28 mouse cellular contexts compared by ENCODE assay signal in genomic region chr2:117618063-117618462, GRCm38 (mm10).
"Had no signal": no experiment of that assay in that cellular context is flagged by ENCODE, and none has a peak within 500 bp of the region (broad histone marks: within the 10 kb centered on the region; RNA-seq: fewer than 3 reads in every experiment).

No protein-coding gene starts in this region.

- H3K4me2 ChIP-seq: heart, embryonic 11.5 days; heart, embryonic 13.5 days; heart, embryonic 15.5 days; hindbrain, embryonic 13.5 days; hindbrain, embryonic 15.5 days; intestine, embryonic 15.5 days; limb, embryonic 12.5 days; liver, embryonic 11.5 days; liver, embryonic 13.5 days; liver, embryonic 15.5 days had no signal

- H3K4me1 ChIP-seq: heart, embryonic 15.5 days; hindbrain, embryonic 15.5 days; intestine, embryonic 15.5 days; liver, embryonic 13.5 days; liver, embryonic 15.5 days had no signal

- H3K36me3 ChIP-seq: heart, embryonic 13.5 days; heart, embryonic 15.5 days; hindbrain, embryonic 13.5 days; hindbrain, embryonic 15.5 days; intestine, embryonic 15.5 days; limb, embryonic 10.5 days; limb, embryonic 12.5 days; liver, embryonic 13.5 days; liver, embryonic 15.5 days had no signal

- H3K27ac ChIP-seq: gastrocnemius, adult 2 months; heart, adult 2 months; heart, embryonic 13.5 days; heart, embryonic 15.5 days; hindbrain, embryonic 13.5 days; hindbrain, embryonic 15.5 days; intestine, embryonic 15.5 days; layer of hippocampus, adult 2 months; left cerebral cortex, adult 2 months; limb, embryonic 10.5 days; limb, embryonic 12.5 days; liver, embryonic 13.5 days; liver, embryonic 15.5 days had no signal

- H3K9me3 ChIP-seq: heart, embryonic 13.5 days; heart, embryonic 15.5 days; hindbrain, embryonic 13.5 days; hindbrain, embryonic 15.5 days; intestine, embryonic 15.5 days; limb, embryonic 10.5 days; limb, embryonic 12.5 days; liver, embryonic 13.5 days; liver, embryonic 15.5 days had no signal

- H3K4me3 ChIP-seq: gastrocnemius, adult 2 months; heart, adult 2 months; heart, embryonic 13.5 days; heart, embryonic 15.5 days; hindbrain, embryonic 13.5 days; hindbrain, embryonic 15.5 days; intestine, embryonic 15.5 days; layer of hippocampus, adult 2 months; left cerebral cortex, adult 2 months; limb, embryonic 10.5 days; limb, embryonic 12.5 days; liver, embryonic 13.5 days; liver, embryonic 15.5 days had no signal

- H3K27me3 ChIP-seq: heart, embryonic 13.5 days; heart, embryonic 15.5 days; hindbrain, embryonic 13.5 days; hindbrain, embryonic 15.5 days; intestine, embryonic 15.5 days; limb, embryonic 12.5 days; liver, embryonic 13.5 days; liver, embryonic 15.5 days had no signal

- H3K9ac ChIP-seq: heart, embryonic 13.5 days; heart, embryonic 15.5 days; hindbrain, embryonic 13.5 days; hindbrain, embryonic 15.5 days; intestine, embryonic 15.5 days; limb, embryonic 12.5 days; liver, embryonic 13.5 days; liver, embryonic 15.5 days had no signal

- ATAC-seq: inflammation-experienced regulatory T-cells, adult 6 months; intestine, embryonic 15.5 days; intestine, postnatal 0 days had no signal

- DNase-seq: gastrocnemius, adult 2 months; gastrocnemius, postnatal 10 days; gastrocnemius, postnatal 25 days; heart, adult 11 months; heart, adult 2 months; heart, postnatal 14 days; heart, postnatal 36 days; kidney, adult 18-20 months; kidney, adult 8-10 months; kidney, postnatal 10 days; kidney, postnatal 25 days; kidney, postnatal 4 days; liver; liver, embryonic 13.5 days had no signal
